Mouse (Mus musculus): ENCODE results near the gene Il11. TPM values are rescaled to one million over a fixed set of nuclear protein-coding genes. Genes with fewer than 3 reads are reported as not detected.

Il11 gene
- total RNA-seq, 2 experiments from 2014 or later, result 0.12 TPM; not detected in 1

DNA sequence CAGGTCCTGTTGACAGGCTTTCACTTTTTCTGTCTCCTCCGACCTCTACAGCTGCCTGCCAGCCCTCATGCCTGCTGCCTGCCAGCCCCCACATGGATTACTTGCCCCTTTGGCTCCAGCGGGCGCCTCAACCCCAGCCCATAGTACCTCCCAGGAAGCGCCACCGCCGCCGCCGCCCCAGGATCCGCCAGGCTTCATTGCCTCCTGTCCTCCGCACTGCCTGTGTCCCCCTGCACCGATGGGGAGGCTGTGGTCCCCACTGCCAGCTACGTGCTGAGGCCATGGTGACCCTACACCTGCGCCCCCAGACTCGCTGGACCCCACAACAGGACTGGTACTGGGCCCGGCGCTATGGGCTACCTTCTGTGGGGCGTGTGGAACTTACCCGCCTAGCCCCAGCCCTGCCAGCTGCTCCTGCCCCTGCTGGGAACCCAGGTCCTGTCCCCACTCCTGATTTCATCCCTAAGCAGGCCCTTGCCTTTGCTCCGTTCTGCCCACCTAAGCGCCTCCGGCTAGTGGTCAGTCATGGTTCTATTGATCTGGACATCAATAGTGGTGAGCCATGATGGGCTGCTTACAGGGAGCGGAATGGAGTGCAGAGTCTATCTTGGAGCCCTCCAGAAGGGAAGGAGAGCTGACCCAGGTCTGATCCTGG lies 36.2 kb downstream of the Il11 start:
- DNase-seq, result no peak
- intact Hi-C loops (cut with DNase I), result no loop called here

DNA sequence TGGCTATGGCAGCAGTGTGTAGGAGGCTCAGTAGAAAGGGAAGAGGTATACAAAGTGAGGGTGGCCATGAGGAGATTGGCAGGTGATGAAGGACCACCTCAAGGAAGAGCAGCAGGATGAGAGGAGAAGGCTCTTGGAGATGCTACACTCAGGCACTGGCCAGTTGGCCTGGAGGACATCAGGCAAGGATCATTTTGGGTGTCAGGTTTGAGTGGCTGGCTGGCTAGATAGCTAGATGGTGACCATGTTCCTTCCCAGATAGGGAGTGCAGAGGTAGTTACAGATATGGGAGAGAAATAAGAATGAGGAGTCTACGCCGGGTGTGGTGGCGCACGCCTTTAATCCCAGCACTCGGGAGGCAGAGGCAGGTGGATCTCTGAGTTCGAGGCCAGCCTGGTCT lies 37.8 kb downstream of the Il11 start:
- intact Hi-C loops (cut with DNase I), result no loop called here
- no peak for DNase-seq

DNA sequence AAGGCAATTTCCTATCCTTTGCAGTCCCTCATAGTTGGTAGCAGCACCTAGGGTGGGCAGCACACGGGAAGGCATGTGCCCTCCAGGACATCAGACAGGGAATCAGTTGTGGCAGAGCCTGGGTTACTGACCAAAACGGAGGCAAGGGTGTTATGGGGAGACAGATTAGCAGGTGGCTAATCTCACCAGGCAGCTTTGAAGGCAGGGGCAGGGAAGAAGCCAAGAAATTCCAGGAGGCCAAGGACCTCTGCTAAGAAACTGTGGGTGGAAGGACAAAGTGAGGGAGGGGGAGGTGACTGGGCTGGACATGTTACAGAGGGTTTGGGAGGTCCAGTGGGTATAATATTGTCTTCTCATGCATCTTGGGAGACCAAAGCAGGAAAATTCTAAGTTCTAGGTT lies 39.3 kb downstream of the Il11 start:
- no peak for DNase-seq
- intact Hi-C loops (cut with DNase I), result no loop called here

DNA sequence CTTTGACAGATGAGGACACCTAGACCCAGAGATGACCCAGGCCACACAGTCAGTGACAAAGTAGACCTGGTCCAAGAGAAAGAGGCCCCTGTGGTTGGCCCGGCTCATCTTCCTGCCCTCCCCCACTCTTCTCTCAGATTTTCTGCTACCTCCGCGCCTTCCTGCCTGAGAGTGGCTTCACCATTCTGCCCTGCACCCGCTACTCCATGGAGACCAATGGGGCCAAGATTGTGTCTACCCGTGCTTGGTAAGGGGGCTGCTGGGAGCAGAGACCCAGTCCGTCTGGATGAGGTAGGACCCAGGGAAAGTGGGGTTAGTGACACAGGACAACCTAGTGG lies 40.2 kb downstream of the Il11 start:
- intact Hi-C loops (cut with DNase I), result no loop called here
- DNase-seq, result no peak

DNA sequence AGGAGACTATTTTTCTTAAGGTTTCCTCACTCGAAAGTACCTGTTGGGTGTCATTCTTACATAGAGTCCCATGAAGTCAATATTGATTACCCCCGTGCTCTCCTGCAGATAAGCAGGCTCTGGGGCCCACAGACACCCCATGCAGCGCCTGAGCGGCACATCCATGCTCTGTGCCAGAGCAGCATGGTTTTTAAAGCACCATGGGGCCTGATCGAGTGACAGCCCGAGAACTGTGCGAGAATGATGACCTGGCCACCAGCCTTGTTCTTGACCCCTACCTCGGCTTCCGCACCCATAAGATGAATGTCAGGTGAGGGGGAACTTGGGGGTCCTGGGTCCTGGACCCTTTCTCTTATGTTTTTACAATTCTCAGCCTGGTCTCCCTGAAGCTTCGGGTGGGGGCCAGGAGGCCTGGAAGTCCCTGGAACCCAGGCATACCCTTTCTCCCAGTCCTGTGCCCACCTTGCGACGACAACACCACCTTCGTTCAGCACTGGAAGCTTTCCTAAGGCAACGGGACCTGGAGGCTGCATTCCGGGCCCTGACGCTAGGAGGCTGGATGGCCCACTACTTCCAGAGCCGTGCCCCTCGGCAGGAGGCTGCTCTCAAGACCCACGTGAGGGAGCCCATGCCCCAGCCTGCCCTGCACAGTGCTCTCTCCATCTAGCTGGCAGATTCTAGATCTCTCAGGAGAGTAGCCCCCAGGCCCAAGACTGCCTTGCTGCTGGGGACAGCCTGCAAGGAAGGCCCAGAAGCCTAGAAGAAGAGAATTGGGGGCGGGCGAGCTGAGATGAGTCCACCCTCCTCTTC lies 40.8 kb downstream of the Il11 start:
- no peak for DNase-seq
- intact Hi-C loops (cut with DNase I), result loop anchor here (2.0 kb wide), 1 partner anchor 47 kb away; the partner anchor contains the start of gene Tmem238

DNA sequence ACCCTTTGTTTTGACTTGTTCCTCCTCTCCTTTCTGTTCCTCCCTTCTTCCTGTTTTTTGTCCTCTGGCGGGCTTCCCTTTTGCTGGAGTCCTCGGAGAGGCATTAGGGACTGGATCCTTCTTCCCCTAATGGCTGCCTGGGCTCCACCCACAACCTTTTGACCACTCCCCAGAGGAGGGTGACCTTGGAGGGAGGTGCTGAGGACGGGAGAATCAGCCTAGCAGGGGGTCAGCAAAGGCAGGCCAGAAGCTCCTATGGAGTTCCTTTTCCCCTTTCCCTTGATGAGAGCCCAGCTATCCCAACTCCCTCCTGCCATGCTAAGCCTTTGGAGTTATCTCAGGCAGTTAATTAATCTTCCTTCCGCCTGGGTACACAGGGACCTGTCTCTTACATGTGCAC lies 41.5 kb downstream of the Il11 start:
- peak; percentile 67 to 73 for DNase-seq
- intact Hi-C loops (cut with DNase I), result loop anchor here (2.0 kb wide), 1 partner anchor 48 kb away; the partner anchor contains the start of gene Tmem238

DNA sequence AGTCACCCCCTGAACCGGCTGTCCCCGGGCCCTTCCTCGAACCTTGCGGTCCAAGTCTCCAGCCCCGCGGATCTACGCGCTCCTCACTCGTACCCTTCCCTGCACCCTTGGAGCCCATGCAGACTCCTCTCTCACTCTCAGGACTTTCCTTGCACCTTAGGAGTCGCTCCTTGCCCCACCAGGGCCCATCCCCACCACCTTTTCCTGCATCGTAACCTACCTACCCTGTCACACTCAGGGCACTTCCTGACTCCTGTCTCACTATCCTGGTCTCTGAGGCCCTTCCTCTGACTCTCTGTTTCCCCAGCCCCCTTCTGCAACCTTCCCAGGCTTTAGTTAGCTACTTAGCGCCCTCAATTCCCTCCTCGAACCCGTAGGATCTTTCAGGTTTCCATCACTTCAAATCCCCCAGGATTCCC lies 42.3 kb downstream of the Il11 start:
- intact Hi-C loops (cut with DNase I), result loop anchor here (2.0 kb wide), 1 partner anchor 48 kb away; the partner anchor contains the start of gene Tmem238
- no peak for DNase-seq

DNA sequence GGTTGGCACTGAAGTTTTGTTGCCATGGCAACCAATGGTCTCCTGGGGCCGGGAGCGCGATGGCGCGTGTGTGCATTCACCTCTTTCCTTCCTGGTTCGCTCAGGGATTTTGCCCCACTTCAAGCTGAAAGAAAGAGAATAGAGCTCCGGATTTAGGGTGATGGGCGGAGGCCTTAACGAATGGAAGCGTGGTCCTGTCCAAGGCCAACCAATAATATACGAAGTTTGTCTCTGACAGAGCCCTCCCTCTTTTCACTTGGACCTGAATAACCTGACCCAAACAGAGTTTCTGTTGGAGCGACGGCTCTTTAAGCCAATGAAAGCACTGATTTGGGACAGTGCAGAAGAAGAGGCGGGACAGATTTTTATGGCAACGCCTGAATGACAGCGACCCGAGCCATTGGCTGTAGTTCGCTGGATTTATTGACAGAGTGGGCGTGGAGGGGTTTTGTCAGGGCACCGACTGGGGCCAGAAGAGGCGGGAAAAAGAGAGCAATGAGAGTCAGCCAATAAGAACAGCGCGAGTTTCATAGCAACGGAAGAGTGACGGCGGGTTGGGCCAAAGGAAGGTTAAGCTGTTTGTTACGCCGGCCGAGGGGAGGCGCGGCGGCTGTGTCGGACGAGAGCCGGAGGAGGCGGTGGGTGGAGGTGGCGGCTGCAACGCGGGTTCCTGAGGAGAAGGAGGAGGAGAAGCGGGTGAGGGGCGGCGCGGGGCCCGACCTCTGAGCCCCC lies 42.9 kb downstream of the Il11 start, which contains the start of gene Kmt5c:
Gene Kmt5c, plus strand, starts transcription at position 572 of the 732 bp plus-strand sequence.
- DNase-seq, result peak; percentile 95 to 96
- intact Hi-C loops (cut with DNase I), result loop anchor here (2.0 kb wide), 1 partner anchor 49 kb away; the partner anchor contains the start of gene Tmem238

DNA sequence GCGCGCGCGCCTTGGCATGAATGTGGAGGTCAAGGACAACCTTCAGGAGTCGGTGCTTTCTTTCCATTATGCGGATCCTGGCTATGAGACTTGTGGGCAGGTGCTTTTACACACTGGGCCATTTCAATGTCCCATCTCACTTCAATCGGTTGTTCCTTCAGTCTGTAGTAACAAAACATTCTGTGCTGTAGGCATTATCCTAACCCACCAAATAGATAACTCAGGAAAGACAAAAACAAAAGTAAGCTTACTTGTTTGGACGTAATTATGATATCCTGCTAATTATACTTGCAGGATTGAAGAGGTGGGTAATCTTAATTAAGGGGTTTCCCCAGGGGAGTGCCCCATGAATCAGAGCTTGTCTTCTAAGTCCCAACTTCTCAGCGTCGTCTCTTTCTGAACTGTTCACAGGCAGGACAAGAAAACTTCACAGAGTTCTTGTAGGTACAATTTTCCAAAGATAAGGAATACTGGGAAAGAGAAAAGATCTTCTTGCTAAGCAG lies 43.6 kb downstream of the Il11 start:
- DNase-seq, result no peak
- intact Hi-C loops (cut with DNase I), result no loop called here

DNA sequence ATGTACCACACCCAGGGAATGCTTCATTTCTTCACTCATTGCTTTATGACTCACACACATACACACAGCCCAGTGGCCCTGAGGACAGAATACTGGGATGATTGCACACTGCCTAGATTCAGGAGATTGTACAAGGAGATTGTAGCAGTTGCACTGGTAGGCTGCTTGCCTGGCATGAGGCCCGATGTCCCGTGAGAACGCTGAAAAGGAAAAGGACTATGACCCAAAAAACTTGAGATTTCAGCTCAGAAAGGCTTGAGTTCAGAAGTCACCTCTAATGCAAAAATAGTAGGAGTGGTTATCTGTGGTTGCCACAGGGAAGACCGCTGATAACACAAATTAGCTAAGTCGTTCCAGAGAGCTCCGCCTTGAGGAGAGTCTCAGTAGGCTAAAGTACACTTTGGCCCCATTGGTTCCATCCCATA lies 49.7 kb downstream of the Il11 start:
- intact Hi-C loops (cut with DNase I), result no loop called here
- no peak for DNase-seq

DNA sequence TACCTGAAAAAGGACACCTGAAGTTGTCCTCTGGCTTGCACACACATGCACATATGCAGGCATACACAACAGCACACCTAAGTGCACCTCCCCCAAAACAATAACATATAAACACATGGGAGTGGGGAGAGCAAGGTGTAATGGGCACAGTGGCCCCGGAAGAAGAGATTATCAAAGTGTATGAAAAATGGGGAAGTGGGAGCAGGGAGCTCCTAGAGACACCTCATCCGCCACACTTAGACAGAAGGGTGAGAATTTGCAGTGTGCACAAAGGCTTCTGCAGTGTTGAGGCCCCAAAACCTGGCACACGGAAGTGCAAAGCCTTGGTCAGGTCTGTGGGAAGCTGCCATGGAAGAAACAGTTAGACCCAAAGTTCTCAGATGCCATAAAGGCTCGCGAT lies 51.6 kb downstream of the Il11 start:
- intact Hi-C loops (cut with DNase I), result no loop called here
- no peak for DNase-seq

DNA sequence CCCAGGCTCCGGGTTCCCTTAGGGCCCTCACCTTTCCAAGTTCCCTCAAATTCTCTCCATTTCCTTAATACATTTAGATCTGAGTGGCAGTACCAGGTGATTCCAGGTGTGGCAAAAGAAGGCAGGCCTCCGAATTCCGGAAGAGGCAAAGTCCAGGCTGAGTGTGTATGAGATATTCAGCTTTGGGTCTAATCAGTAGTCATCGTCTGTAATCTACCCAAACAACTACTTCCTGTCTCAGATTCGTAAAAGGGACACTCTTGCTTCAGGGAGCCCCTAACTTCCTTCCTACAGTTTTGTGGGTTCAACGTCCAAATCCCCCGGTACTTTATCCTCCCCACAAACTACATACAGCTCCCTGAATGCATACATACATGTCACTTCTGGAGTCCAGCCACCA lies 57.5 kb downstream of the Il11 start, which contains the start of gene Tmem150b:
Gene Tmem150b, minus strand, starts transcription at position 81 of the 400 bp plus-strand sequence.
- DNase-seq, result no peak
- intact Hi-C loops (cut with DNase I), result no loop called here

DNA sequence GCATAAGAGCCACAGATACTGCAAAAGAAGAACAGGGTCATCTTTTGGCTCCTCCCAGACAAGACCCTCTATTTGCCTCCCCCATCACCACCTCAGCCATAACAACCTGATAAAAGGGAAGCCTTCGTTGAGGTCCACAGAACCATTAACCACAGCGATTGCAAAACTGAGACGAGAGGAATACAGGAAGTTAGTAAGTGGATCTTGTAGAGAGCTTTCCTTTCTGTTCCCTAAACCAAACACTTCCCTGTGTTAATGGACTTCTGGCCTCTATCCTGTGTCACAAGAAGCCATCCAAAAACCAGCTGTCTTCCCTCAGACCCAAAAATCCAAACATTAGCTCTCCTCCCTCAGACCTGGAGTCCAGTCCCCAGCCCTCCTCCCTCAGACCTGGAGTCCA lies 58.3 kb downstream of the Il11 start:
- no peak for DNase-seq

DNA sequence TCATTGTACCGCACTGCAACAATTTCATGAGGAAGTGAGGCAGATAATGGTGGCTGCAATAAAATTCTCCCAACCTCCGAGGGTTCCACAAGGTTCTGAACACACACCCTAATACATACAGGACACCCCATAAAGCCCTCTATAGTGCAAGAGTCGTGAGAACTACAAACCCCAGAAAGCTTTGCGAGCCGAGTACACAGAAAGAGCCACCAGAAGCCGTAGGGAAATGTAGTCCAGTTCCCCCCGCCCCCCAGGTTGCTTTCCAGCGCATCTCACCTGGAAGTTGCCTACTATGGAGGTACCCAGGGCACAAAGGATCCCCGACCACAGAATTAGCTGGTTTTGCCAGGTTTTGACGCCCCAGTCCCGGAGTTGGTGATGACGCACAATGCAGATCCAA lies 59.2 kb downstream of the Il11 start:
- DNase-seq, result peak in 1 of 2 experiments; percentile 26
- intact Hi-C loops (cut with DNase I), result no loop called here

More for the DNA sequence above, 58.3 kb downstream of the Il11 start:
- intact Hi-C loops (cut with DNase I), result no loop called here

Other genes with a start within 250 kb of the Il11 start
- gene Syt5, start 235.3 kb downstream of the Il11 start, total RNA-seq (2021), result 1 to 10 TPM; 1.4 to 1.9 TPM
- not detected for gene Ptprh, start 178.8 kb downstream of the Il11 start, total RNA-seq (2021)
- gene Tmem86b, start 151.4 kb downstream of the Il11 start, total RNA-seq (2021), result 1 to 10 TPM; 6.8 to 7.4 TPM
- gene Ppp6r1, start 123.8 kb downstream of the Il11 start, total RNA-seq (2021), result 10 to 100 TPM; 73.7 to 78.8 TPM
- 10 to 100 TPM; 29.2 to 33.7 TPM for gene Hspbp1, start 97.8 kb downstream of the Il11 start, total RNA-seq (2021)
- 1 to 10 TPM; 1.6 to 1.8 TPM for gene Brsk1, start 92.3 kb downstream of the Il11 start, total RNA-seq (2021)
- not detected for gene Tmem150b, start 57.6 kb downstream of the Il11 start, total RNA-seq (2021)
- 10 to 100 TPM; 30.5 to 31.9 TPM for gene Kmt5c, start 42.7 kb downstream of the Il11 start, total RNA-seq (2021)
- 1 to 10 TPM; 5.2 to 7.0 TPM for gene Cox6b2, start 29.8 kb downstream of the Il11 start, total RNA-seq (2021)
- gene Fam71e2, start 11.6 kb downstream of the Il11 start, total RNA-seq (2021), result not detected
- gene Tmem190, start 78 bp upstream of the Il11 start, total RNA-seq (2021), result not detected
- 1 to 10 TPM; 4.2 to 4.3 TPM for gene Tmem238, start 6.8 kb upstream of the Il11 start, total RNA-seq (2021)
- gene Rpl28, start 10.0 kb upstream of the Il11 start, total RNA-seq (2021), result 100 to 1,000 TPM; 469 to 532 TPM
- 100 to 1,000 TPM in 1 of 2 experiments, 10 to 100 TPM in 1; 97.9 to 112 TPM for gene Ube2s, start 29.7 kb upstream of the Il11 start, total RNA-seq (2021)
- under 1 TPM in 1 of 2 experiments, not detected in 1; 0.05 TPM for gene Shisa7, start 61.8 kb upstream of the Il11 start, total RNA-seq (2021)
- 1 to 10 TPM; 3.1 to 4.2 TPM for gene Isoc2b, start 87.4 kb upstream of the Il11 start, total RNA-seq (2021)
- 10 to 100 TPM; 22.9 to 27.0 TPM for gene Isoc2a, start 94.3 kb upstream of the Il11 start, total RNA-seq (2021)
- not detected for gene Gm36210, start 123.7 kb upstream of the Il11 start, total RNA-seq (2021)
- gene Zfp628, start 132.4 kb upstream of the Il11 start, total RNA-seq (2021), result 1 to 10 TPM; 9.4 to 9.6 TPM
- 1 to 10 TPM; 5.9 to 6.1 TPM for gene Nat14, start 139.2 kb upstream of the Il11 start, total RNA-seq (2021)
- 1 to 10 TPM; 7.8 TPM for gene Ssc5d, start 142.9 kb upstream of the Il11 start, total RNA-seq (2021)
- 10 to 100 TPM in 1 of 2 experiments, 1 to 10 TPM in 1; 4.2 to 11.6 TPM for gene Sbk2, start 181.5 kb upstream of the Il11 start, total RNA-seq (2021)
- 10 to 100 TPM; 14.9 to 37.3 TPM for gene Sbk3, start 188.3 kb upstream of the Il11 start, total RNA-seq (2021)
- gene Zfp579, start 213.3 kb upstream of the Il11 start, total RNA-seq (2021), result 10 to 100 TPM; 14.3 to 18.1 TPM
- gene Zfp524, start 231.6 kb upstream of the Il11 start, total RNA-seq (2021), result 1 to 10 TPM; 8.1 to 8.6 TPM
- gene Fiz1, start 231.8 kb upstream of the Il11 start, total RNA-seq (2021), result 10 to 100 TPM; 17.0 to 20.2 TPM
- not detected for gene Gm44973, start 232.6 kb upstream of the Il11 start, total RNA-seq (2021)
- 10 to 100 TPM; 18.2 to 19.9 TPM for gene Zfp865, start 237.5 kb upstream of the Il11 start, total RNA-seq (2021)
- gene Ccdc106, start 237.7 kb upstream of the Il11 start, total RNA-seq (2021), result under 1 TPM; 0.17 TPM

All from heart, postnatal 14 days (tissue).